Mouse (Mus musculus): ENCODE data around the gene Pram1. TPM values are rescaled to one million over a fixed set of nuclear protein-coding genes. Genes with fewer than 3 reads are reported as not detected.

The Pram1 gene
- 100 to 1,000 TPM; 361 to 386 TPM for total RNA-seq (2023)

DNA sequence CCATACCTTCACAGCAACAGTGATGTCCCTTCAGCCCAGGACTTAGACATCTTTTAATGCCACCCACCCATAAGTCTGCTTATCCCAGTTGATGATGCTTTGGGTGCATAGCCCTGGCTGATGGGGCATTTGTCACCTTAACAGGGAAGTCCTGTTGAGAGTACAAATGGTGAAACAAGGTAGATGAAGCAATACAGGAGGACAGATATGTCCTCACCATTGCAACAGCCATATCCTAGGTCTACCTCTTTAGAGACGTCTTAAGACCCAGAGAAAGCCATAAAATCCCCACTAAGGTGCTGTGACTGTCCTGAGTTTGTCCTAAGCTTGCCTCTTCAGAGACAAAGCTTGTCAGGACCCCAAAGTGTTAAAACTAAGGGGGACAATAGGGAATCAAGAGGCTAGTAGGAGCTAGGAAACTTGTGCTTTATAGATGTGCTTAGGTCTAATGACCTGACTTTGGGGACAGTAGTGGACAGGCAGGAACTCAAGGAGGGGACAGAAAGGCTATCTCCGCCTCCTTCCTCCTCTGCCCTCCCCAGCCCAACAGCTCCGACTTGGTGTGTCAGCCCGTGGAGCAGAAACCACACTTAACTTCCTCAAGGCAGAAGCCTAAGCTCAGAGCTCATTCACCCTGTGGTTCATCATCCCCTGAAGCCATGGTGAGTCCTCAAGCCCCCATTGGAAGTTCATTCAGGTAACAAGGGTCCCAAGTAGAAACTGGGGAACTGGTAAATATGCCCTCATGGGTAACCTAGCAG is at the start of gene Pram1:
Gene Pram1 (plus strand): TSS at position 541 of the 761 bp plus-strand sequence.

DNA sequence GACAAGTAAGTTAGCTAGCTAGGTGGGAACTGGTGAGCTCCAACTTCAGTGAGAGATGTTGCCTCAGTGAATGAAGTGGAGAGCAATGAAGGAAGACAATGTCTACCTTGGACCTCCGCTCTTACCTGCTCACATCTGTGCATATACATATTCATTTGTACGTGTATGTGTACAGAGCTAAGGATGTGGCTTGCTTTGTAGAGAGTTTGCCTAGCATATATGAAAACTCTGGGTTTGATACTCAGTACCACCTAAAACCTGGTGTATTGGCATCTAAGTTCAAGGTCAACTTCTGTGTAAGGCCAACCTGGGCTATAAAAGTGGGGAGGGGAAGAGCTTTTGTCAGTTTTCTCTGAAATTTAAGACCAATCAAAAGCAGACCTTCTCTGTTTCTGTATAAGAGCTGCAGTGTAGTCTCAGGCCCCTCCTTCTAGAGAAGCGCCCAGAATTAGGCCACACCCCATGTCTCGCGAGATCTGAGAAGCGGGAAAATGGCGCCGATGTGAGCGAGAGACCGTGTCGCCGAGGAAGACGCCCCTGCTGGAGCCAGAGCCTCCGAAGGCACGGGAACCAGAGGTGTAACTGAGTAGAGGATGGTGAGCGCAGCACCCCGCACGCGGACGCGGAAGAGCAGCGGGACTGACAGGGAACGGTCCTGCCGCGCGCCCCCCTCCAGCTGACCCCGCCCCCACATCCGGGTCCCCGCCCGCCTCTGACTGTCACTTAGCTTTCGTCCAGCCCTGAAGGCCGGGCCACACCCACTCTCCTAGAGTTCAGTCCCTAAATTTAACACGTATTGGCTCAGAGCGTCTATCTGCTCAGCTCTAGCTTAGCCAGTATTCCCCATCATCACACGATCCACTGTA is 9.0 kb upstream of the Pram1 start, which contains the start of gene Zfp414:
Gene Zfp414 (plus strand): TSS at position 470 of the 866 bp plus-strand sequence.

DNA sequence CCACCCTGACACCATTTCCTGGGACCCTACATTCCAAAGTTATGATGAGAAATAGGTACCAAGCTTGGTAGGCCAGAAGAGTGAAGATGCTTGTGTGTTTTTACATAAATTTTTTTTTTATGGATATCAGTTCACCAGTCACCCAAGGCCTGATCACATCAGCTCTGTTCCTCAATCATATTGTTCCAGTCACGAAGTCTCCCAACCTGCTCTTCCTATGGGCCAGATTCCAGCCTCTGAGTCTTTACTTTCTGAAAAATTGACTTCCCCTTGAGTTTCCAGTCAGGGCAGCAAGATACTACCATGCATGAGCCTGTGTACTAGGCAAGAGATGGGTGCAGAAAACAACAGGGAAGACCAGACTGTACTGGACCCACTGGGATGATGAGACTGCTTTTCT is 48.9 kb downstream of the Pram1 start, which contains the start of gene Hnrnpm:
Gene Hnrnpm (minus strand): TSS at position 101 of the 400 bp plus-strand sequence.

Other genes with a start within 250 kb of the Pram1 start
- gene Zfp101, start 243.4 kb upstream of the Pram1 start, total RNA-seq (2023): 1 to 10 TPM; 7.0 to 7.8 TPM
- gene Actl9, start 205.2 kb upstream of the Pram1 start, total RNA-seq (2023): not detected
- gene Adamts10, start 113.9 kb upstream of the Pram1 start, total RNA-seq (2023): 10 to 100 TPM; 42.9 to 43.2 TPM
- 100 to 1,000 TPM; 517 to 547 TPM for gene Myo1f, start 82.3 kb upstream of the Pram1 start, total RNA-seq (2023)
- gene Zfp414, start 9.0 kb upstream of the Pram1 start, total RNA-seq (2023): 10 to 100 TPM; 64.8 to 66.7 TPM
- 100 to 1,000 TPM; 181 to 236 TPM for gene Hnrnpm, start 48.8 kb downstream of the Pram1 start, total RNA-seq (2023)
- gene March2, start 80.6 kb downstream of the Pram1 start, total RNA-seq (2023): 10 to 100 TPM; 58.9 to 59.2 TPM
- gene Rab11b, start 122.5 kb downstream of the Pram1 start, total RNA-seq (2023): 100 to 1,000 TPM; 174 to 180 TPM
- 1 to 10 TPM; 1.1 to 1.2 TPM for gene Angptl4, start 143.8 kb downstream of the Pram1 start, total RNA-seq (2023)
- 1 to 10 TPM; 4.7 to 7.4 TPM for gene Kank3, start 172.5 kb downstream of the Pram1 start, total RNA-seq (2023)
- 1,000 to 10,000 TPM; 1,073 to 1,248 TPM for gene Rps28, start 186.5 kb downstream of the Pram1 start, total RNA-seq (2023)
- 100 to 1,000 TPM; 110 to 135 TPM for gene Ndufa7, start 186.5 kb downstream of the Pram1 start, total RNA-seq (2023)
- gene Cd320, start 205.0 kb downstream of the Pram1 start, total RNA-seq (2023): 1 to 10 TPM; 1.1 to 1.5 TPM
- gene Gm7029, start 235.8 kb downstream of the Pram1 start, total RNA-seq (2023): not detected